Mouse (Mus musculus): ENCODE measurements around the gene F8. TPM values are rescaled to one million over a fixed set of nuclear protein-coding genes. Genes with fewer than 3 reads are reported as not detected.
A peak's percentile ranks its signal among the peaks of the same experiment; 100 is the strongest.

F8 gene
- 6.5 and 7.1 TPM in 2 replicates for total RNA-seq (2014; fragmentation: Nextera tagmentation)
- 2.4 and 4.5 TPM in 2 replicates for total RNA-seq (2017)
- 0.09 and 0.17 TPM in 2 replicates for polyA plus RNA-seq (2012)

- Histone ChIP-seq H3K27me3 (ENCODE audit: insufficient read depth, low read length) (no peaks in the 10 kb centered on the region), H3K4me3 (ENCODE audit: low read depth, low read length) (peak within 1 kb of the TSS; percentile 71), H3K4me1 (ENCODE audit: insufficient read depth, low read depth, low read length) (no peaks in the 10 kb centered on the region), H3K9me3 (replicated peaks) (no peaks in the 10 kb centered on the region), H3K36me3 (replicated peaks) (no peaks in the 10 kb centered on the region)
- TF ChIP-seq GATA1 (IDR thresholded peaks at IDR 0.05; ENCODE audit: borderline replicate concordance, low read length), result no peak
- TF ChIP-seq TAL1 (conservative IDR thresholded peaks at IDR 0.05; ENCODE audit: low read depth, low read length), result no peak
- TF ChIP-seq GATA2 (IDR thresholded peaks at IDR 0.05; ENCODE audit: borderline replicate concordance, low read depth, low read length), result no peak
- no peak for TF ChIP-seq CTCF (IDR thresholded peaks at IDR 0.05; ENCODE audit: low read depth, low read length)
- TF ChIP-seq POLR2AphosphoS5 (IDR thresholded peaks at IDR 0.05; ENCODE audit: insufficient replicate concordance, low read depth, low read length), result no peak
- DNase-seq (ENCODE audit: low spot score) (peak; percentile 6), ATAC-seq (ENCODE audit: extremely low read depth, insufficient number of reproducible peaks, low FRiP score, poor library complexity, severe bottlenecking) (peak; percentile 83)
These were observed at the start of gene F8, which contains the start of gene Fundc2 for GRCm38 (mm10) chrX:75382195-75382771. Gene F8 (minus strand): TSS chrX:75382615. Gene Fundc2 (plus strand): TSS chrX:75382399.

GRCm38 (mm10) chrX:75415936-75416785, 33.7 kb upstream of the F8 start, which contains the start of the genes Cmc4, Mtcp1 and Brcc3:
Gene Cmc4 (minus strand): TSS chrX:75416584.
Gene Mtcp1 (minus strand): TSS chrX:75416588.
Gene Brcc3 (plus strand): TSS chrX:75416628.
- ATAC-seq (ENCODE audit: extremely low read depth, insufficient number of reproducible peaks, low FRiP score, poor library complexity, severe bottlenecking) (peak; percentile 95), DNase-seq (ENCODE audit: low spot score) (peak; percentile 67)
- Histone ChIP-seq H3K36me3 (replicated peaks) (peaks cover 10% of the 10 kb centered on the region), H3K9me3 (replicated peaks) (no peaks in the 10 kb centered on the region), H3K4me3 (ENCODE audit: low read depth, low read length) (peak within 1 kb of the TSS; percentile 77), H3K4me1 (ENCODE audit: insufficient read depth, low read depth, low read length) (peaks cover 5% of the 10 kb centered on the region; the same call in 1 of the 2 replicates), H3K27me3 (ENCODE audit: insufficient read depth, low read length) (no peaks in the 10 kb centered on the region)
- TF ChIP-seq CTCF (IDR thresholded peaks at IDR 0.05; ENCODE audit: low read depth, low read length) (no peak), GATA1 (IDR thresholded peaks at IDR 0.05; ENCODE audit: borderline replicate concordance, low read length) (no peak), POLR2AphosphoS5 (IDR thresholded peaks at IDR 0.05; ENCODE audit: insufficient replicate concordance, low read depth, low read length) (no peak), TAL1 (conservative IDR thresholded peaks at IDR 0.05; ENCODE audit: low read depth, low read length) (no peak), GATA2 (IDR thresholded peaks at IDR 0.05; ENCODE audit: borderline replicate concordance, low read depth, low read length) (no peak)

DNA sequence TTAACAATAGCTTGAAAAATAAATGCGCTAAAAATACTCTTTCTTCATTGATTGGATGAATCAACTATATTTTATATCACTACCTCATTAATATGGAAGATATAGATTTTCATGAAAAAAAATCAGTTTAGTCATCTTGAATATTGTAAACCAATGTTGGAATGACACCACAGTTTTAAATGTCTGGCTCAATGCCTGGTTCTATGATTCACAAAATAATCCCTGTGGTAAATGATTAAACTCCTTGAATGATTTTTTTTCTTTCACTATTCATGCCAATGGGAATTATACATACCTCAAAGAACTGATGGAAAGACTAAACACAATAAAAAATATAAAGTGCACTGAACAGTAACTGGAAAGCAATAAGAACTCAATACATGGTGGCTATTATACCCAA, 27.3 kb upstream of the F8 start:
- no peak overlapping the region for H3K4me3 ChIP-seq (ENCODE audit: low read depth, low read length)
- ATAC-seq (ENCODE audit: extremely low read depth, insufficient number of reproducible peaks, low FRiP score, poor library complexity, severe bottlenecking) (no peak), DNase-seq (ENCODE audit: low spot score) (no peak)
- no peaks in the 10 kb centered on the region for H3K9me3 ChIP-seq (replicated peaks)
- no peaks in the 10 kb centered on the region for H3K27me3 ChIP-seq (ENCODE audit: insufficient read depth, low read length)
- no peak for TF ChIP-seq GATA2 (IDR thresholded peaks at IDR 0.05; ENCODE audit: borderline replicate concordance, low read depth, low read length)
- no peak for TF ChIP-seq GATA1 (IDR thresholded peaks at IDR 0.05; ENCODE audit: borderline replicate concordance, low read length)
- no peak for TF ChIP-seq TAL1 (conservative IDR thresholded peaks at IDR 0.05; ENCODE audit: low read depth, low read length)
- no peak for TF ChIP-seq CTCF (IDR thresholded peaks at IDR 0.05; ENCODE audit: low read depth, low read length)
- TF ChIP-seq POLR2AphosphoS5 (IDR thresholded peaks at IDR 0.05; ENCODE audit: insufficient replicate concordance, low read depth, low read length), result no peak
- peaks cover 14% of the 10 kb centered on the region for H3K36me3 ChIP-seq (replicated peaks)
- H3K4me1 ChIP-seq (ENCODE audit: insufficient read depth, low read depth, low read length), result 0 out of 2 replicates have a peak, but pooled peaks cover 1% of the 10 kb centered on the region

GRCm38 (mm10) chrX:75403350-75403749, 20.9 kb upstream of the F8 start:
- peaks cover 15% of the 10 kb centered on the region for H3K4me1 ChIP-seq (ENCODE audit: insufficient read depth, low read depth, low read length)
- H3K9me3 ChIP-seq (replicated peaks), result no peaks in the 10 kb centered on the region
- peaks cover 6% of the 10 kb centered on the region for H3K36me3 ChIP-seq (replicated peaks)
- ATAC-seq (ENCODE audit: extremely low read depth, insufficient number of reproducible peaks, low FRiP score, poor library complexity, severe bottlenecking), result no peak
- H3K4me3 ChIP-seq (ENCODE audit: low read depth, low read length), result no peak overlapping the region
- no peak for DNase-seq (ENCODE audit: low spot score)
- TF ChIP-seq CTCF (IDR thresholded peaks at IDR 0.05; ENCODE audit: low read depth, low read length), result no peak
- no peak for TF ChIP-seq GATA2 (IDR thresholded peaks at IDR 0.05; ENCODE audit: borderline replicate concordance, low read depth, low read length)
- TF ChIP-seq GATA1 (IDR thresholded peaks at IDR 0.05; ENCODE audit: borderline replicate concordance, low read length), result no peak
- TF ChIP-seq POLR2AphosphoS5 (IDR thresholded peaks at IDR 0.05; ENCODE audit: insufficient replicate concordance, low read depth, low read length), result no peak
- TF ChIP-seq TAL1 (conservative IDR thresholded peaks at IDR 0.05; ENCODE audit: low read depth, low read length), result no peak
- no peaks in the 10 kb centered on the region for H3K27me3 ChIP-seq (ENCODE audit: insufficient read depth, low read length)

DNA sequence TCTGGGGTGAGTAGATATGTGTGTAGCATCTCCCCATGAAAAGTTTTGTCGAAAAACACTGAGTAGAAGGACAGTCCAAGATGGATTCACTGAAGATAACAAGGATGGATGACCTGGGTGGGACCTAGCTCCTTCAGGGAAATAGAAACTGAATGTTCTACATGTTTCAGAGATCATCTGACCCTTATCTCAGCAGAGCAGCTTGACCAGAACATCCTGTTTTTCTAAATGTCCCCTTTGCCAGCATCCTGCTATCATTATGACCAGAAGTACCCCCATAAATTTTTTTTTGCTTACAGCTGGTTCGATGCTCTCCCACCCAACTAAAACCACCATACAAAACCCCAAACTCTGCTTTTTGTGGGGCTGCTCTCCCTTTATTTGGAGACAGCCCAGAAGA, 20.3 kb upstream of the F8 start:
- TF ChIP-seq TAL1 (conservative IDR thresholded peaks at IDR 0.05; ENCODE audit: low read depth, low read length) (peak; percentile 81), GATA2 (IDR thresholded peaks at IDR 0.05; ENCODE audit: borderline replicate concordance, low read depth, low read length) (no peak)
- Histone ChIP-seq H3K9me3 (replicated peaks) (no peaks in the 10 kb centered on the region), H3K36me3 (replicated peaks) (peaks cover 6% of the 10 kb centered on the region), H3K4me1 (ENCODE audit: insufficient read depth, low read depth, low read length) (peaks cover 15% of the 10 kb centered on the region), H3K27me3 (ENCODE audit: insufficient read depth, low read length) (no peaks in the 10 kb centered on the region), H3K4me3 (ENCODE audit: low read depth, low read length) (no peak overlapping the region)
- peak; percentile 92 for ATAC-seq (ENCODE audit: extremely low read depth, insufficient number of reproducible peaks, low FRiP score, poor library complexity, severe bottlenecking)
- DNase-seq (ENCODE audit: low spot score), result no peak

DNA sequence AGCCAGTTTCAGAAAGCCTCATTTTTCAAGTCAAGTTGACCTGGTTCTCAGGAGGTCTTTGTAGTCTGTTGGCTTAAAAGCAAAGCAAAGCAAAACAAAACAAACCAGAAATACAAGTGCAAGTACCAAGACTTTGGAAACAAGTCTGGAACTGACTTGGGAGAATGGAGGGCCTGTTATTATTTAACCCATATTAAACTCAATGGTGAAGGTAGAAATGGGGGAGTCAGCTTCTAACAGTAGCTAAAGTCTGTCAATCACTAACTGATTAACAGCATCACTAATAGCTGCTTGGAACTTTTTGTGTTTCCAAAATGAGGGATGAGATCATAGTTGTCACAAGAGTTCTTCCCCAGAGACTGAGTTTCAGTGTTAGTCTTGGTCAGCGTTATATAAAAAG, 17.1 kb upstream of the F8 start:
- Histone ChIP-seq H3K9me3 (replicated peaks) (no peaks in the 10 kb centered on the region), H3K4me1 (ENCODE audit: insufficient read depth, low read depth, low read length) (peaks cover 15% of the 10 kb centered on the region), H3K36me3 (replicated peaks) (peaks cover 21% of the 10 kb centered on the region), H3K4me3 (ENCODE audit: low read depth, low read length) (no peak overlapping the region), H3K27me3 (ENCODE audit: insufficient read depth, low read length) (no peaks in the 10 kb centered on the region)
- ATAC-seq (ENCODE audit: extremely low read depth, insufficient number of reproducible peaks, low FRiP score, poor library complexity, severe bottlenecking), result no peak
- DNase-seq (ENCODE audit: low spot score), result no peak
- TF ChIP-seq GATA1 (IDR thresholded peaks at IDR 0.05; ENCODE audit: borderline replicate concordance, low read length) (no peak), GATA2 (IDR thresholded peaks at IDR 0.05; ENCODE audit: borderline replicate concordance, low read depth, low read length) (no peak), CTCF (IDR thresholded peaks at IDR 0.05; ENCODE audit: low read depth, low read length) (no peak), TAL1 (conservative IDR thresholded peaks at IDR 0.05; ENCODE audit: low read depth, low read length) (no peak), POLR2AphosphoS5 (IDR thresholded peaks at IDR 0.05; ENCODE audit: insufficient replicate concordance, low read depth, low read length) (no peak)

Data from G1E (cell line).